ENCODE assay signal across 27 mouse cellular contexts in the genomic region with DNA sequence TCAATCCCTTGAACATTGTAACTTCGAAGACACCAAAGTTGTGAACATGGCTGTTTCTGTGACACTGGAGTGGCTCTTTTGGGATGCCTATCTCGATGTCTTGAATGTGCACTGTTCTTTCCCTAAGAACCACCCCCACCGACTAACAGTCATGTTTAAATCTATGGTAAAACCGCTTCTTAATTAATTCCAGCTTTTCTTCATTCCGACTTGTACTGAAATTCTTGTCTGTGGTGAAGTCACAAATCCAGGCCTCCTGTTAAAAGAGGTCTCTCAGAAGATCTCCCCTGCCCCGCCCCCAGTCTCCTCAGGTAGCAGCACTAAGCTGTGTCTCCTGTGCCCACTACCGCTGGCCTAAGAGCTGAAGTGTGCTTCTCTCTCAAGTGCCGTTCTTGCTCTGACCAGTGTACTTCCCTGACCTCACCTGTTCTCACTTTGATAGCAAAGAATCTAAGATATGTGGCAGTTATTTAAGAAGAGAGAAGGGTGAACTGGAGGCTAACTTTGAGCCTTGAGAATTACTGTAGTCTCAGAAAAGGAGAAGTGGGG.
DNase-seq lines count a peak whose midpoint lies in the region; ATAC-seq and TF ChIP-seq lines count a peak whose summit lies in the region.
"Had no signal": no experiment of that assay in that cellular context is flagged by ENCODE, and none has a peak within 500 bp of the region (broad histone marks: within the 10 kb centered on the region; RNA-seq: fewer than 3 reads in every experiment).

No protein-coding gene starts in this region.

- no peak for ATAC-seq in embryonic facial prominence, embryonic 14.5 days (ENCODE audit: low read depth)
- peak; percentile 78 for ATAC-seq in lung, postnatal 0 days
- no peak for ATAC-seq in kidney, embryonic 16.5 days (ENCODE audit: low FRiP score, low TSS enrichment)
- ATAC-seq in forebrain, embryonic 12.5 days (ENCODE audit: low FRiP score), result no peak
- ATAC-seq: CD4-positive, CD25-positive, alpha-beta regulatory T cell, adult 4 months; forebrain, embryonic 13.5 days; forebrain, embryonic 16.5 days; hindbrain, embryonic 16.5 days had no signal

- WGBS in heart, embryonic 10.5 days, result 76% methylated on average over 8 of the region's 8 CpGs
- WGBS in embryonic facial prominence, embryonic 14.5 days, result 39% methylated on average over 8 of the region's 8 CpGs
- 71% methylated on average over 8 of the region's 8 CpGs for WGBS in lung, postnatal 0 days
- 89% methylated on average over 8 of the region's 8 CpGs for WGBS in kidney, embryonic 16.5 days
- 89% methylated on average over 8 of the region's 8 CpGs for WGBS in forebrain, embryonic 12.5 days

- H3K36me3 ChIP-seq in heart, embryonic 10.5 days, result no peaks in the 10 kb centered on the region
- H3K36me3 ChIP-seq in embryonic facial prominence, embryonic 14.5 days (ENCODE audit: control insufficient read depth, insufficient read depth, low read length), result no peaks in the 10 kb centered on the region
- no peaks in the 10 kb centered on the region for H3K36me3 ChIP-seq in lung, postnatal 0 days (ENCODE audit: insufficient read depth, low read length)
- H3K36me3 ChIP-seq in kidney, embryonic 16.5 days (ENCODE audit: insufficient read depth, low read length), result no peaks in the 10 kb centered on the region
- H3K36me3 ChIP-seq in forebrain, embryonic 12.5 days (replicated peaks), result no peaks in the 10 kb centered on the region
- H3K36me3 ChIP-seq: embryonic facial prominence, embryonic 12.5 days; heart, embryonic 12.5 days; heart, embryonic 15.5 days; hindbrain, embryonic 10.5 days; hindbrain, embryonic 13.5 days had no signal

- no peak overlapping the region for H3K4me3 ChIP-seq in heart, embryonic 10.5 days
- H3K4me3 ChIP-seq in embryonic facial prominence, embryonic 14.5 days (ENCODE audit: low read depth, low read length), result no peak overlapping the region
- no peak overlapping the region for H3K4me3 ChIP-seq in lung, postnatal 0 days (ENCODE audit: low read depth, low read length)
- H3K4me3 ChIP-seq in kidney, embryonic 16.5 days (ENCODE audit: low read length), result no peak overlapping the region
- no peak overlapping the region for H3K4me3 ChIP-seq in forebrain, embryonic 12.5 days (replicated peaks)
- H3K4me3 ChIP-seq: embryonic facial prominence, embryonic 12.5 days; erythroblast, embryonic 14.5 days; forebrain, embryonic 13.5 days; heart, embryonic 12.5 days; heart, embryonic 15.5 days; hindbrain, embryonic 10.5 days; hindbrain, embryonic 13.5 days had no signal

- H3K27ac ChIP-seq in heart, embryonic 10.5 days, result no peak overlapping the region
- no peak overlapping the region for H3K27ac ChIP-seq in embryonic facial prominence, embryonic 14.5 days (replicated peaks; ENCODE audit: low read depth, low read length)
- no peak overlapping the region for H3K27ac ChIP-seq in lung, postnatal 0 days (ENCODE audit: low read length)
- no peak overlapping the region for H3K27ac ChIP-seq in kidney, embryonic 16.5 days (ENCODE audit: low read length)
- no peak overlapping the region for H3K27ac ChIP-seq in forebrain, embryonic 12.5 days
- H3K27ac ChIP-seq: embryonic facial prominence, embryonic 12.5 days; forebrain, embryonic 13.5 days; heart, embryonic 15.5 days; hindbrain, embryonic 10.5 days; hindbrain, embryonic 13.5 days had no signal

- no peak for TF ChIP-seq CTCF in lung, postnatal 0 days (IDR thresholded peaks at IDR 0.05)

- no peaks in the 10 kb centered on the region for H3K9me3 ChIP-seq in heart, embryonic 10.5 days
- no peaks in the 10 kb centered on the region for H3K9me3 ChIP-seq in embryonic facial prominence, embryonic 14.5 days (ENCODE audit: control insufficient read depth, low read length)
- no peaks in the 10 kb centered on the region for H3K9me3 ChIP-seq in lung, postnatal 0 days (ENCODE audit: low read length)
- no peaks in the 10 kb centered on the region for H3K9me3 ChIP-seq in kidney, embryonic 16.5 days (ENCODE audit: low read length)
- no peaks in the 10 kb centered on the region for H3K9me3 ChIP-seq in forebrain, embryonic 12.5 days
- H3K9me3 ChIP-seq: embryonic facial prominence, embryonic 12.5 days; forebrain, embryonic 13.5 days; heart, embryonic 12.5 days; heart, embryonic 15.5 days; hindbrain, embryonic 10.5 days; hindbrain, embryonic 13.5 days had no signal

- no peak; the same call in 1 of the 2 replicates for TF ChIP-seq EP300 in lung, postnatal 0 days (IDR thresholded peaks at IDR 0.05)

- H3K27me3 ChIP-seq in heart, embryonic 10.5 days (ENCODE audit: insufficient read depth, poor library complexity, severe bottlenecking), result no peaks in the 10 kb centered on the region
- H3K27me3 ChIP-seq in embryonic facial prominence, embryonic 14.5 days (replicated peaks; ENCODE audit: control insufficient read depth, insufficient read depth, low read length), result no peaks in the 10 kb centered on the region
- H3K27me3 ChIP-seq in lung, postnatal 0 days (replicated peaks; ENCODE audit: insufficient read depth, low read length), result no peaks in the 10 kb centered on the region
- H3K27me3 ChIP-seq in kidney, embryonic 16.5 days (ENCODE audit: insufficient read depth, low read length), result no peaks in the 10 kb centered on the region
- H3K27me3 ChIP-seq in forebrain, embryonic 12.5 days, result 0 out of 2 replicates have a peak, but pooled peaks cover 3% of the 10 kb centered on the region
- H3K27me3 ChIP-seq: embryonic facial prominence, embryonic 12.5 days; forebrain, embryonic 13.5 days; heart, embryonic 12.5 days; heart, embryonic 15.5 days; hindbrain, embryonic 13.5 days had no signal

- 0 out of 2 replicates have a peak, but pooled peaks cover 7% of the 10 kb centered on the region for H3K4me1 ChIP-seq in heart, embryonic 10.5 days
- H3K4me1 ChIP-seq in embryonic facial prominence, embryonic 14.5 days (ENCODE audit: control insufficient read depth, insufficient read depth, low read length), result peaks cover 34% of the 10 kb centered on the region
- no peaks in the 10 kb centered on the region for H3K4me1 ChIP-seq in lung, postnatal 0 days (ENCODE audit: insufficient read depth, low read depth, low read length)
- H3K4me1 ChIP-seq in kidney, embryonic 16.5 days (ENCODE audit: insufficient read depth, low read length), result peaks cover 19% of the 10 kb centered on the region
- H3K4me1 ChIP-seq in forebrain, embryonic 12.5 days, result peaks cover 22% of the 10 kb centered on the region
- H3K4me1 ChIP-seq: heart, embryonic 12.5 days had no signal

- peak; percentile 68 for DNase-seq in heart, adult 11 months
- DNase-seq in heart, embryonic 10.5 days (ENCODE audit: low spot score), result no peak
- DNase-seq in embryonic facial prominence, embryonic 14.5 days (ENCODE audit: low spot score), result peak; percentile 67
- peak; percentile 29 for DNase-seq in lung, postnatal 0 days (ENCODE audit: low spot score)
- peak; percentile 23 for DNase-seq in lung, postnatal 25 days (ENCODE audit: low spot score)
- DNase-seq: adrenal gland, adult 2 months; adrenal gland, postnatal 14 days; cerebellum, adult 11 months; cerebellum, adult 2 months; cerebellum, adult 9-11 months; cerebellum, postnatal 25 days; gastrocnemius, postnatal 10 days; gastrocnemius, postnatal 36 days; heart, postnatal 10 days; heart, postnatal 36 days had no signal

- no peak overlapping the region for H3K9ac ChIP-seq in embryonic facial prominence, embryonic 14.5 days (ENCODE audit: low read depth, low read length)
- no peak overlapping the region for H3K9ac ChIP-seq in lung, postnatal 0 days (replicated peaks; ENCODE audit: low read depth)
- no peak overlapping the region for H3K9ac ChIP-seq in kidney, embryonic 16.5 days (replicated peaks; ENCODE audit: low read length)
- H3K9ac ChIP-seq in forebrain, embryonic 12.5 days, result no peak overlapping the region
- H3K9ac ChIP-seq: embryonic facial prominence, embryonic 12.5 days; forebrain, embryonic 13.5 days; heart, embryonic 12.5 days; heart, embryonic 15.5 days; hindbrain, embryonic 13.5 days had no signal

- no peak overlapping the region for H3K4me2 ChIP-seq in embryonic facial prominence, embryonic 14.5 days (ENCODE audit: low read depth, low read length)
- no peak overlapping the region for H3K4me2 ChIP-seq in lung, postnatal 0 days (replicated peaks; ENCODE audit: low read depth, low read length)
- H3K4me2 ChIP-seq in kidney, embryonic 16.5 days (replicated peaks; ENCODE audit: low read depth, low read length), result no peak overlapping the region
- no peak overlapping the region for H3K4me2 ChIP-seq in forebrain, embryonic 12.5 days
- H3K4me2 ChIP-seq: embryonic facial prominence, embryonic 12.5 days; forebrain, embryonic 13.5 days; heart, embryonic 12.5 days; heart, embryonic 15.5 days; hindbrain, embryonic 13.5 days had no signal
